Mouse (Mus musculus): ENCODE measurements around the gene Tpmt.

The Tpmt gene

DNA sequence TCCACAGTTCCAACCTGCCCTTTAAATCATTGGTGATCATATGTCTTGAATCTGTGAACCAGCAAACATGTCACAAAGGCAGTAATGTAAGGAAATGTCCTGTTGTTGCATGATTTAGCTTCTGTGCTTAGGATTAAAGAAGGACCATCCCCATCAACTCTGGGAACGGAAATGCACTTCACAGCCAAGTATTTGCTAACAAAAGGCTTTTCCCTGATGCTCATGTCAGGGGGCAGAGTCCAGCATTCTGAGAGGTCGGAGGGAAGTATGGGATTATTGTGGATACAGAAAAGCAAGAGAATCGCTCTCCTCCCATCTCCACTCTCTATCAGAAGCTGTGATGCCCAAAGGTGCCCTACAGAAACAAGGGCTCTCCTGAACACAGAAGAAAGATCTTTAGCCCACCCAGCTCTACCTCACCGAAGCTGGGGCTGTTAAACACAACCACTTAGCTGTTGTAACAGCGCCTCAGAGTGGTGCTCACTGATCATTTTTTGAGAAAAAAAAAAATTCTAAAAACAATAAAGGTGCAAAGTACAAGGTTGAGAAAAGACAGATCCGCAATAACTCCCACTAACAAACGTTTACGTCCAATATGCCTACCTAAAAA is 2.4 kb downstream of the Tpmt start:
- DNase-seq (ENCODE audit: low spot score in 2 of 2) = no peak

DNA sequence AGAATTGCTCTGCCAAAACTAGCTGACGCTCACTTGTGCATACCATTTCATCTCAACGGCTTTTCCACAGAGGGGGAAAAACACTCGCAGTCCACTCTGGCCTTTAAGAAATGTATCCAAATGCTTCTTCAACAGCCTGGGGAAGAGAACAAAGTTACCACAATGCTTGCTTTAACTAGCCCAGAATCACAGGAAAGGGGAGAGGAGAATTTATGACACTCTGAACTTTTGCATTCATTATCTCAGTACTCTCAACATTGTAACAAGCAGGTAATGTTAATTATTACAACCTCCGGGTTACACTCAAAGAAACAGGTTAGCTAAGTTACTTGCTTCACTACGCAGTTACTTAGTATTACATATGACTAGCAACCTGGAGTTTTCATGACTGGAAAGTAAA is 4.5 kb downstream of the Tpmt start:
- no peak for DNase-seq (ENCODE audit: low spot score in 2 of 2)

DNA sequence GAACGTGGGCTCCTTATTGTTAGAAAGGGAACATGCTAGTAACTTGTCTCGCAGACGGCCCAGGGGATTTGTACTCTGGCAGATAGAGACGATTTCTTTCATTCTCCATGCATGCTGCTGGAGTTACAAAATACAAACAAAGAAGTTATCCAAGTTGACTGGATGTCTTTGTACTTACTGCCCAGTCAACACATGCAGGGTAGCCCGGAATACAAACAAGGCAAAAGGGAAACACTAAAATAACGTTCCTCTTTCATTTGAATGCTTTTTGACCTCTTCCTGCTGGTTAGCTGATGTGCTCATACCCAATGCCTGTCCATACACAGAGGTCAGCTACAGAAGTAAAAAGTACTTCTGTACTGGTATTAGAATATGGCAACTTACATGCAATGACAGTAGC is 6.6 kb downstream of the Tpmt start:
- DNase-seq (ENCODE audit: low spot score in 2 of 2) = no peak

DNA sequence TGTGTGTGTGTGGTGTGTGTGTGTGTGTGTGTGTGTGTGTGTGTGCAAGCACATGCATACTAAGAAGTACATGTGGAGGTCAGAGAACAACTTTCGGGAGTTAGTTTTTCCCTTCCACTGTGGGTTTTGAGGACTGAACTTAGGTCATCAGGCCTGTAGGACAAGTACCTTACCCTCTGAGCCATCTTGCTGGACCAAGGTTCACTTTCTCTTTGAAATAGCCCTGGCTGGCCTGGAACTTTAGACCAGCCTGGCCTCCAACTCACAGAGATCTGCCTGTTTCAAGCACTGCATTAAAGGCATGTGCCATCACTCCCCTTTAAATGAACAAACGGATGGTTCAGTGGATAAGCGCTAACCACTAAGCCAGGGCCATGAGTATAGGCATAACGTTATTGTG is 10.9 kb downstream of the Tpmt start:
- DNase-seq (ENCODE audit: low spot score in 2 of 2) = no peak

DNA sequence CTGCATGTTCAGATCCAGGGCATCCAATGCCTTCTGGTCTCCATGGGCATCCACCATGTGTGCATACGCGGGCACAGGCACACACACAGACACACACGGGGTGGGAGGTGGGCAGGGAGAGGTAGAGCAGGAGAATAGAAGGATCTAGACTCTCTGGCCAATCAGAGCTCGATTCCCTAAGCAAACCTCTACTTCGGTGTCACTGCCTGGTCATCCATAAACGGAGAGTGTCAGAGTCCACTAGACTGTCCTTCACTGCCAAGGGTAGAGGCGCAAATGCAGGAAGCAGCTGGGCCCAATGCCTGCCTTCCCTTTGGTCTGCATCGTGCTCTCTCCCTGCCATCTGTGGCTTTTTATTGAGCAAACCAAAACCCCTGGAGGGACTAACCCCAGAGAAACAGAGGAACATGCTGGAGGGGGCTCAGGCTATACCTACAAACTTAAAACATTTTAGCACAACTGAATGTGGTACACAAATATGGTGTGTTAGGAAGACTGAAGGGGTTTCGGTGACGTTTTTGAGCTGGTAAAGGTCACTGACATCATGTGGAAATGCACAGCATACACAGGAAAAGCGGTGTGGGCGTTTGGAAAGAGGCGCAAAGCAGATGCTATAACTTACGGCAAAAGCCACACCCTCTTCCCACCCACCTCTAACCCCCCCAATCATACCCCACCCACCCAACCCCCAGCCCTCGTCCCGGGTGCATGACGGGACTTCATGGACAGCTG is 14.0 kb downstream of the Tpmt start:
- DNase-seq (ENCODE audit: low spot score in 2 of 2) = no peak

DNA sequence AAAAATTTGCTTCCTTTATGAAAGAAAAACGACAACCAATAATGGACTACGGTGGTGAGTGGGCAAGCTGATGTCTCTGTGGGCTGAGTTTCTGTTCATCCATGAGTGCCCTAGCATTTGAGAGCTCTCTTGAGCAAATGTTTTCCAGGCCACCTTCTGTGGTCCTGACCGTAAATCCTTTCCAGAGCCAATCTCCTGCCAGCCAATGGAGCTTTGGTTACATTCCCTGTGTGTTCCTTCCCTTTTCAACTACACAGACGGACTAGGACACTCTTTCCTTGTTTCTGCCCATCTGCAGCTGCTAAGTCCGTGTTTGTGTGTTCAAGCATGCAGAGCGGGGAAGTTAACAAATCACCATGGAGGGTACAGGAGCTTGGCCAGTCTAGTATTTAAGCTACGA is 23.7 kb downstream of the Tpmt start:
- no peak for DNase-seq (ENCODE audit: low spot score in 2 of 2)

DNA sequence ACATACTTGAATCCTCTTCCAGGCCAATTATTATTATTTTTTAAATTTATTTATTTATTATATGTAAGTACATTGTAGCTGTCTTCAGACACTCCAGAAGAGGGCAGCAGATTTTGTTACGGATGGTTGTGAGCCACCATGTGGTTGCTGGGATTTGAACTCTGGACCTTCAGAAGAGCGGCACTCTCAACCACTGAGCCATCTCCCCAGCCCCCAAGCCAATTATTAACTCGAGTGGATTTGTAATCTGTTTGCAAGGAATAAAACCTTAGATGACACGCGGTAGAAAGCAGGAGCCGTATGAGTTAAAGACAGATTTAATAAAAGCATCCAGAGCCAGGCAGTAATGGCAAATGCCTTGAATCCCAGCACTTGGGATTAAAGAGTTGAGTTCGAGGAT is 24.8 kb downstream of the Tpmt start:
- DNase-seq (ENCODE audit: low spot score in 2 of 2) = no peak

DNA sequence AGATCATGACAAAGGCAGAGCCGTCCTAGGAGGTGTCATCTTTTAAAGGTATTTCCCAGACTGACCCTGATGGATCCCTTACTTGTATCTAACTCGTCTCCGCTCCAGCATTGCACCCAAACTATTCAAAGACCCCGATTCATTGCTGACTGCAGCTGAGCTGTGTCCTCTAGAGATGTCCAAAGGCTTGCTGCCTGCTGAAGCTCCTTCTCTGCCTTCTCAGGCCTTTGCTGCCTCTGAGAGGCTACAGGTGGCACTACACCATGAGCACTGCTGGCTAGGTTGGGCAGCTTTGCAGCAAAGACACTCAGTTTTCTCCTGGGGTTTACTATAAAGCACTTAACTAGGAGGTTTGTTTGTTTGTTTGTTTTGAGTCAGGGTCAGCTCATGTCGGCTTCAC is 27.3 kb downstream of the Tpmt start:
- peak; percentile 42 to 45 for DNase-seq (ENCODE audit: low spot score in 2 of 2)

DNA sequence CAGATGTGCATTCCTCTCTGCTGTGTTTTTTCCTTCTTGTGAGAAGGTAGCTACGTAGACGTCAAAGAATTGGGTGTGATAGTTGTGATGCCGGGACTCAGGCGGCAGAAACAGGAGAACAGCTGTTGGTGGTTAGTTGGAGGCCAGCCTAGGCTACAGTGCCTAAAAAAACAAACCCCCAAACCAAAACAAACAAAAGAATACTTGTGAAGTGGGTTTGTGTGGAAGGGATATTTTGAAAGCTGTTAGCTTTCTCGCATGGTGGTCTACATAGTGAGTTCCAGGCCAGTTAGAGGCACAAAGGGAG is 29.4 kb downstream of the Tpmt start:
- DNase-seq (ENCODE audit: low spot score in 2 of 2) = no peak

DNA sequence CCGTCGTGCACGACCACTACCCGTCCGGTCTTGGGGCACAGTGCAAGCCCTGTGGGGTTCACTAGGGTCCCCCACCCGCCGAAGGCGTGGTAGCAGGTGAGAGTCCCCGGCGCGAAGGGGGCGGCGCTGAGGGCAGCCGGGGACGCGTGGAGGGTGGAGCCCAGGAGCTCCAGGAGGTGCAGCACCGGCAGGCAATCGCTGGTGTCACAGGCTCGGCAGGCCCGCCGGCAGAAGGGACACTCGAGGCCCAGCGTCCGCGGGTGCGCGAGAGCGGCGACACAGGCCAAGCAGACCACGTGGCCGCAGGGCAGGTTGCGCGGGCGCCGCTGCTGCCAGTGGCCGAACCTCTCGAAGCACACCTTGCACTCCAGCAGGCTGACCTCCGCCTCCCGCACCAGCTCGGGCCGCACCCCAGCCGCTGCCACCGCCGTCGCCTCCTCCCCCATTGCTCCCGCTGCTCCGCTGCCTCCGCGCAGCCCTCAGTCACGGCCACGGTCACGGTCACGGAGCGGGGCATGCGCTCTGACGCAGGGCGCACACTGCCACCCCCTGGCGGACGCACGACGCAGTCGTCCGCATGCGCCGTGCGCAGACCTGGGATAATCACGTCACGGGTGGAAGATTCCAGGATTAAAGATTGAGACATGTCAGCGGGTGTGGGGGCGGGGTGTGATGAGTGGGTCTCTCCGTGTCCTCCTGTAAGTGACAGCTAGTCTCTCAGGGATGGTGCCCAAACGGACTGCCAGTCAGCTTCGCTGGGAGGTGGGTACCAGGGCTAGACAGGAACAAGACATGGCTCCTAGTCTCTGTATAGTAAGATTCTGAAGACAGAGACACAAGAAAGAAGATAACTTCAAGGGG is 30.0 kb downstream of the Tpmt start, which contains the start of gene Nhlrc1:
TSS of gene Nhlrc1 (minus strand) at position 517 of the 861 bp plus-strand sequence.
- peak; percentile 46 to 79 for DNase-seq (ENCODE audit: low spot score in 2 of 2)

DNA sequence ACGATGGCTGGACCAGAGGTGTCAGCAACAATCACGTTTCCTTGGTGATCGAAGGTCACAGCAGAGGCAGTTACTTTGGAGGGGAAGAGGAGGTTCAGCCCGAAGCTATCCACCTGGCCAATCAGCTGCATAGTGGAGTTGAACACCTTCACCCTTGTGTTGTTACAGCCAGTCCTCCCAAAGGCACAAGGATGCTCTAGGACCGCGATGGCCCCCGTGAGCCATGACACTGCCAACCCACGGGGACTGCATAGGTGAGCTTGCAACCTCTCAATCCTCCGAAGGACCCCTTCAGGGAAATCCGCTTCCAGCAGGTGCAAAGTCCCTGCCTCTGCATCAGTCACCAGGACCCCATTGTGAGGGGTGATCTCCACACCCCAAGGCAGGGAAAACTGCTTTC is 30.8 kb downstream of the Tpmt start:
- DNase-seq (ENCODE audit: low spot score in 2 of 2) = no peak

DNA sequence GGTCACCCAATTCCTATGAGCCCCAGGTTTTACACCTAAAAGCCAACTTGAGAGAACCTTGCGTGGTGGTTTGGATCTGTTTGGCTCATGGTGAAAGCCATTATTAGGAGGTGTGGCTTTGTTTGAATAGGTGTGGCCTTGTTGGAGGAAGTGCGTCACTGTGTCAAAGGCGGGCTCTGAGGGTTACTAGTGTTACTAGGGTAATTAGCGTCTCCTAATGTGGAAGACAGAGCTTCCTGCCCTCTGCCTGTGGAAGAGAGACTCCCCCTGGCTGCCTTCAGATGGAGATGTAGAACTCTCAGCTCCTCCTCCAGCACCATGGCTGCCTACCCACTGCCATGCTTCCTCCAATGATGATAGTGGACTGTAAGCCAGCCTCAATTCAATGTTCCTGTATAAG is 42.9 kb downstream of the Tpmt start:
- no peak for DNase-seq (ENCODE audit: low spot score in 2 of 2)

DNA sequence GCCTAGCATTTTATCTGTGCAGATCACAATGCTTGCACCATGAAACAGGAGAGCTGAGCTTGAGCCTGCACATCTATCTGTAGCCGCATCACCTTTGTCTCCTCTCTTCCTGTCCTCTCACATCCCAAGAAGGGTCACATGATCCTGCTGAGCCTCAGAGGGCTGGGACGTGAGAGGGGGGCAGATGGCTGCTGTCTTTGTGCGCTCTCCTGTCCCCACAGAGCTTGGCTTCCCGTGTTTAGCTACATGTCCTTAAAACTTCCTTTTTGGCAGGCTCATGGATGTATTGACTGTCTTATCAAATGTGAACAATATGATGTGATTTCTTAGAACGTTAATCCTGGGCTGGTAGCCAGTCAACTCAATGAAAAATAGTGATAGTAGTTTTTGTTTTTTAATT is 45.0 kb downstream of the Tpmt start:
- DNase-seq (ENCODE audit: low spot score in 2 of 2) = no peak

DNA sequence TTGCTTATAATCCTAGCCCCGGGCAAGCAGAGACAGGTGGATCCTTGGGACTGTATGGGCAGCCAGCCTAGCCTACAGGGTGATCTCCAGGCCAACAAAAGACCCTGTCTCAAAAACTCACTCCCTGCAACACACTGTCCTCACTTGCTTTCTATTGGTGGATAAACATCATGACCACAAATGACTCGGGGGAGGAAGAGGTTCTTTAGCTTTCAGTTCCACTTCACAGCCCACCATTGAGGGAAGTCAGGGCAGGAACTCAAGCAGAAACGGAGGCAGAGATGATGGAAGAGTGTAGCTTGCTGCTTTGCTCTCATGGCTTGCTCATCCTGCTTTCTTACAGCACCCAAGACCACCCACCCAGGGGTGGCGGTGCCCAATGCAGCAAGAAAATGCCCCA is 47.2 kb downstream of the Tpmt start:
- no peak for DNase-seq (ENCODE audit: low spot score in 2 of 2)

DNA sequence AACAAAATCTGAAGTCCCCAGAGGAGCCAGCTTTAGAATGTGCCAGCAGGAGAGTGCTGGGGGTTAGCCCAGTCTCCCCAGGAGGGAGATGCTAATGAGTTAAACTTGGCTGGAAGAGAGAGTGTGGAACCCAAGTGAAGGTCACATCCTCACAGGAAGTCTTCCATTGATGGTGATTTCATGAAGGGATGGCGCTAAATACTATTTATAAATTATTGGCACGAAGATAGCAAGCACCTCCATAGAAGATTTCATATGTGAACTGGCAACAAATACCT is 51.3 kb downstream of the Tpmt start:
- no peak for DNase-seq (ENCODE audit: low spot score in 2 of 2)

DNA sequence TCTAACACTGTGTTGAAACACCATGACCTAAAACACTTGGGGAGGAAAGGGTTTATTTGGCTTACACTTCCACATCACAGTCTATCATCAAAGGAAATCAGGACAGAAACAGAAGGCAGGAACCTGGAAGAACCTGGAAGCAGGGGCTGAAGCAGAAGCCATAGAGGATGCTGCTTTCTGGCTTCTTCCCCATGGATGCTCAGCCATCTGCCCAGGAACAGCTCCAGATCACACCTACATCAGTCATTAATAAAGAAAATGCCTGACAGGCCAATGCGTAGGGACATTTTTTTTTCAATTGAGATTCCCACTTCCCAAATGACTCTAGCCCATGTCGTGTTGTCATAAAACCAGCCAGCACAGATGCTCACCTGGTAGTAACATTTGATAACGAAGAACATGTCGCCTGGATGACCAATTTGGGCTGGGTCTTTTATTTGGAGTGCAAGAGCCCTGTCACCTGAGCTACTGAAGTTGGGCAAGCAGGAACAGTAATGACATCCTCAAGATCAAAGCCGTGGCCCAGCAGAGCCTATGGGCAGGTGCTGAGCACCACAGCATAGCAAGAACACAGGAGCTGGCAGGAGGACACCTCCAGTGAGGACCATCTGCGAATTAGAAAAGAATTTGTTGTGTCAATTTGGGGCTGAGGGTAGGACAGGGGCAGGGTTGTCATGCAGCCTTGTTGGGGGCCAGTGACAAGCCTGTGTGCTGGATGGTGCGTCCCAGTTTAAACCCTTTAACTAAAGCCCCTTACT is 51.8 kb downstream of the Tpmt start:
- DNase-seq (ENCODE audit: low spot score in 2 of 2) = no peak

DNA sequence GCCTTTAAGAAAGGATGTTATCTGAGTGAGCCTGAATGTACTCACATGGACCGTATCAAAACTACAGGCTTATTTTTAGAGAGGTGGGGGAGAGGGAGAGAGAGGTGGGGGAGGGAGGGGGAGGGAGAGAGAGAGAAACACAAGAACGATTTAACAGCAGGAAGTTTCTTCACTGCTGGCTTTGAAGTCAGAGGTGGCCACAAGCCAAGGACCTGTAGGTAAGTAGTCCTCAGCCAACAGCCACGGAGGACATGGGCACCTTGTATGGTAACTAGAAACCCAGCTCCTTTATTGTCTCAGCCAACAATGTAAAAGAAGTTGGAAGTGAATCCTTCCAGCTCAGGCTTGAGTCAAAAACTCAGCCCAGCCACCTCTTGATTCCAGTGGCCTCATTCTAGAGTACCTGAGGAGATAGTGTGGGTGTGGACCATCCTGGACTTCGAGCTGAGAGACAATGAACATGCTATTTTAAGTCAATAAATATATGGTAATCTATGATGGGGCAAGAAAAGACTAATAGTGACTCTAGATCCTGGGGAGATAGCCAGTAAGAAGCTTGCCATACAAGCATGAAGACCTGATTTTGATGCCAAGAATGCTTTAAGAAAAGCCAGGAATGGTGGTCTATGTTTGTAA is 54.0 kb downstream of the Tpmt start:
- no peak for DNase-seq (ENCODE audit: low spot score in 2 of 2)

DNA sequence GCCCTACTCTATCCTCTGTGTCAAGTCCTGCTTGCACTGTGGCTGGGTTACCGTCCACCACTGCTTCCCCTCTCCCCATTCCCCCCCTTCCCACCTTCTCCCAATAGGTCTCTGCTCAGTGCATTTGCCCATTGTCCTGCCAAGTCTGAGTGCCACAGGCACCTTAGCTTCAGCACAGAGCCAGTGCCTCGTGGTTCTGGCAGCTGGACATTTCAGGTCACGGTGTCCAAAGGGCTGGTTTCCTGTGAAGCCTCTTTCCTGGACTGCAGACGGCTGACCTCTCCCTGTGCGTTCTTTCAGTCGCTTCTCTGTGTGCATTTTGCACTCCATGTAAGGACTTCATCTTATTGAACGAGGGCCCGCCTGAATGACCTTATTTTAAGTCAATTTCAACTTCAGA is 56.6 kb downstream of the Tpmt start:
- no peak for DNase-seq (ENCODE audit: low spot score in 2 of 2)

DNA sequence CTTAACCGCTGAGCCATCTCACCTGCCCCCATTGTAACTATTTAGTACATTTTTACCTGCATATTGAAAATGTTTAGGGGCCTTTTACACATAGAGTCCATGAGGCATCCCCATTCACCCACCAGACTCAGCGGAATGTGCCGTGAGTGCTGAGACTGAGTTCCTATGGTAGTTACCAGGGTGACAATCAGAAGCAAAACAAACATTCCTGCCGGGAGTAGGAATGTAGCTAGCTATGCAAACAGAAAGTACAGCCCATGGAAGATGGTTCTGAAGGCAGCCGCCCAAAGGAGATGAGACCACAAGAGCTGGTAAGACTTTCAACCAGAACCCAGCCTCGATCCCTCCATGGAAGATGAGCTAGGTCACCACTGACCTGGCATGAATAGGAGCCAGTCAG is 58.3 kb downstream of the Tpmt start:
- no peak for DNase-seq (ENCODE audit: low spot score in 2 of 2)

DNA sequence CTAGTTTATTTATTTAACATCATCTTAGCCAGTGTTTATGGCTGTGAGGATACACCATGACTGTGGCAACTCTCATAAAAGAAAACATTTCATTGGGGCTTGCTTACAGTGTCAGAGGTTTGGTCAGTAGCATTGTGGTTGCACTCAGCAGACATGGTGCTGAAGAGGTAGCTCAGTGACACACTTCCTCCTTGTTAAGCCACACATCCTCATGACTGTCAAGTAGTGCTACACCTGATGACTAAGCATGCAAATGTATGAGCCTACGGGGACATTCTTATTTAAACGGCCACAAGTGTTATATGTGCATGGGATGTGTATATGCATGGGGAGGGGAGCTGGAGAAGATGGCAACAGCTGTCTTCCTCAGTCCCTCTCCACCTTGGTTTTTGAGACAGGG is 60.7 kb downstream of the Tpmt start:
- DNase-seq (ENCODE audit: low spot score in 2 of 2) = no peak

DNA sequence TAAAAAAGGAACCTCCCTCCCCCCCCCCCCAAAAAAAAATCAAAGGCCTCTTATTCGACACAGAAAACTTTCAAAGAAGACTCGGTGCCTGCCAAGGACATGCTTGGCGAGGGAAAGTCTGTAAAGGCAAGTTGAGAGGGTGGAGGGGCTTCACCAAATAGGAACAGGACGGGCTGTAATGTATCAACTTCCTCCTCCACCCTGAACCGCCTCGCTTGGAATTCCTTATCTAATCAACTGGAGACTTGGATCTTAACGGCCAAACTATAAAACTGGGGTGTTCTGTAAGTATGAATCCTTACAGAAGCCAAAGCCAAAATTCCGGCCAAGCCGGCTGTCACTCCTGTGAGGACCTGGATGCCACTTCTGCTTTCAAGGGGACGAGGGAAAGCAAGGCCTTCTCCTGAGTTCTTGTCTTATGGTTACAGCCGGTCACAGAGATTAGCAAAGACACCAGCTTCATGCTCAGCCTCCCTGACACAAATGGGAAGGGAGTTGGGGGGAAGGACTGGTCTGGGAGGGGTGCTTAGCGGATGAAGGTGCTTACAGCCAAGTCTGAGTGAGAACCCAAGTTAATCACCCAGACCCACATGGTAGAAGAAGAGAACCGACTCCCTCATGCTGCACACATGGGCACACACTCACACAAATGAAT is 64.6 kb downstream of the Tpmt start:
- DNase-seq (ENCODE audit: low spot score in 2 of 2) = peak in 1 of 2 experiments; percentile 22

DNA sequence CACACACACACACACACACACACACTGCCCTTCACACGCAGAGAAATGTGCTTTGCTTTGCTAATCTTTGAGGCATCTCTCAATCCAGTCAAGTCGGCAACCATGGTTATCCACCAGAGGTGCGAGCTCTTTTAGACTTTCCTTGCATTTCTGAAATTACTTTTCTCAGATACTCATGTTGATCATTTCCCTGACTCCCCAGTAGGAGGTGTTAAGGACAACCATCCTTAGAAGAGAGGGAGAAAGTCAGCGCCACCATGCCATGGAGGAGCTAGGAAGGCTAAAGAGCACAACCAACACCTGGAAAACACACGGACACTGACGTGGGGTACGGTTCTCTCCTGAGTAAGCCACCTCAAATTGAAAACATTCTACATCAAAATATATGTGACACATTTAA is 68.0 kb downstream of the Tpmt start:
- DNase-seq (ENCODE audit: low spot score in 2 of 2) = no peak

Measured in urinary bladder, adult 18-20 months (tissue).